Mouse (Mus musculus) bone marrow macrophage, adult 2 months (primary cell): Measurements from ENCODE around the gene Lefty1. TPM values are rescaled to one million over a fixed set of nuclear protein-coding genes. Genes with fewer than 3 reads are reported as not detected.
"Not testable (repeated sequence)": the region's sequence is repeated elsewhere in the genome, so short reads cannot be mapped to it uniquely, and the experiment has no call there.

Experiments
- H3K27ac ChIP-seq: 2 replicates; pipeline ENCODE4 v1.5.1; 2012; ENCODE audit warnings: low read depth, low read length; ENCODE audit not compliant: insufficient read depth
- H3K4me1 ChIP-seq: 2 replicates; pipeline ENCODE4 v1.6.1; 2012; ENCODE audit warnings: low read length; ENCODE audit not compliant: control insufficient read depth, insufficient read depth
- H3K4me3 ChIP-seq: 2 replicates; pipeline ENCODE4 v1.5.1; 2012; ENCODE audit warnings: mild to moderate bottlenecking, low read length, moderate library complexity; ENCODE audit not compliant: insufficient read depth
- CTCF ChIP-seq: IDR thresholded peaks from 2 replicates; pipeline ENCODE4 v1.5.1; 2012; ENCODE audit warnings: low read depth, mild to moderate bottlenecking, low read length, moderate library complexity
- POLR2A ChIP-seq: IDR thresholded peaks from 2 replicates; pipeline ENCODE4 v1.6.1; 2012; ENCODE audit warnings: mild to moderate bottlenecking, low read depth, low read length, borderline replicate concordance
- polyA plus RNA-seq: library from polyadenylated mRNA; stranded (reverse); fragments of >200 nt; gene quantifications from 2 replicates; pipeline ENCODE4 v1.2.4, GENCODE M21; 2012; ENCODE audit not compliant: missing spikeins, insufficient read depth, insufficient read length

Gene Lefty1
- polyA plus RNA-seq, 1 experiment, result not detected

DNA sequence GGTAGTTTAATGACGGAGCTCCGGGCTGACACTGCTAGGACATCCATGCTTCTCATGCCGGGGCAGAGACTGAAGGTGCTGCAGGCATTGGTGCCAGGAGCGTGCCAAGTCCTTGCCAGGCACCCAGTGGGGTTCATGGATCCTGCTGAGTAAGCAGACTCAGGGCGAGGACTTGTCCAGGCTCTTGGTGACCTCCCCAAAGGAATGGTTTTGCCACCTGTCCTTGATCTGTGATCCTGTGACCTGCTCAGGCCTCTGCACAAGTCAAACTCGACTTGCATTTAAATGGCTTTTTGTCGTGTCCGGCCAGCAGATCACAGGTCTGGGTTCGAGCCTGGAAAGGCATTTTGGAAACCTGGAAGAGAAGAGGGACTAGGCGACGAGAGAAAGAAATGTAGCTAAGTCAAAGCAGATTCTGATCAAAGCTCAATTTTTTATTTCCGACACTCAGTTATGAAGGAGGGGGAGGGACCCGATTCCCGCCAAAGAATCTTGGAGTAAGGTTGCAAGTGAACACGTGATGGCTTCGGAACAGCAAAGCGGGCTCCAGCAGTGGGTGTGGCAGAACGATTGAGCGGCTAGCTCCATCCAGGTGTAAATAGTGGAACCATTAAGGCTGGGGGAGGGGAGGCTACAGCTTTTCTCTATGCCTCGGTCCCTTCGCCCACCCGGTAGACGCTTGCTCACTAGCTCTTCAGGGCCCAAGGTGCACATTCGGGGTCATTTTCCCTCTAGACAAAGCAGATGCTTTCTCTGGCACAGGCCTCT is 44.8 kb downstream of the Lefty1 start:
- Histone ChIP-seq H3K4me3 (no peak overlapping the region), H3K27ac (no peak overlapping the region), H3K4me1 (peaks cover 4% of the 10 kb centered on the region; the same call in 1 of the 2 replicates)
- TF ChIP-seq POLR2A, result no peak
- TF ChIP-seq CTCF, result no peak

DNA sequence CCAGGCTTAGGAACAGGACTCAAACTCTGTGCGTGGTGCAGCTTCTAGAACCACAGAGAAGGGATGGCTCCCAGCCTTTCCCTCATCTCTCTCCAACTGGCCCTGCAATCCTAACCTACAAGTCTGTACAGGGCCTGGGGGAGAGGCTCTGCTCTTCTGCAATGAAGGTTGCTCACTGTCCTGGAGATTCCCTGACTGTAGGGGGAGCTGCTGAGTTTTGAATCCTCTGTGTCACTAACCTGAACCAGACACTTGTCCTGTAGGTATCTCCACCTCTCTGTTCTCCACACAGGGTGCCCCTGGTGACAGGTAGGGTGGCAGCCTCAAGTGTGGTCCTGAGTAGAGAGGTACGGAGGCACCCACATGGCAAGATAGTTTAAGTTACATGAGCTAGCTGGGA is 45.6 kb downstream of the Lefty1 start:
- Histone ChIP-seq H3K27ac (no peak overlapping the region), H3K4me3 (no peak overlapping the region), H3K4me1 (peaks cover 4% of the 10 kb centered on the region; the same call in 1 of the 2 replicates)
- TF ChIP-seq CTCF (no peak), POLR2A (no peak)

DNA sequence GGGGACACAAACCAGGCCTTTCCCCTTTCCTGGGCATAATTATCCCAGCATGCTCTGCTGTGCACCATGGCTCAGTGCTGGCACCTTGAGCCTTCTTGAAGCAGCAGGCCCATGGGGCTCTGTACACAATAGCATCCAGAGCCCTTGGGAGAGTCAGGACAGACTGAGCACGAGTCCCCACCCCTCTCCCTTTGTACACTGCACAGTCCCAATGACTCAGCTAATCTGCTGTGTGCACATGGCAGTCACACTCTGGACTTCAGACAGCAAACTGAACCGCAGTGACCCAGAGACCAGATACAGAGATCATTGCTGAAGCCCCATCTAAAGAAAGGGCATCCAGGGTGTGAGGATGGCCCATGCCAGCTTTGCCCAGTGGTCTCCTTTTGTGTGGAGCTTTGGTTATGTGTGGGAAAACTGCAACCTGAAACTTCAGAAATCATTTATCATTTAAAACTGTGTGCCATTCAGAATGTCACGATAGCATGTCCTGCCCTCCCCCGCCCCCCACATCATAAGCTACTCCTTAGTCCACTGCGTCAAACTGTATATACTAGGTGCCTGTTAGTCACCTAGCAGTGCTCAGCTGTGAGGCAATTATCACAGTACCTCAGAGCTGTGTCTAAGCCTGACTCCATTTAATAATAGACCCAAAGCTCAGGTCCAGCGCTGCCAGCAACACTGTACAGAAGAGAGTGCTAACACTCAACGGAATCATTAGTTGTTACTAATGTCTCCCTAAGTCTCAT is 46.6 kb downstream of the Lefty1 start:
- H3K4me3 ChIP-seq, H3K4me1 ChIP-seq, H3K27ac ChIP-seq: not testable (repeated sequence)

DNA sequence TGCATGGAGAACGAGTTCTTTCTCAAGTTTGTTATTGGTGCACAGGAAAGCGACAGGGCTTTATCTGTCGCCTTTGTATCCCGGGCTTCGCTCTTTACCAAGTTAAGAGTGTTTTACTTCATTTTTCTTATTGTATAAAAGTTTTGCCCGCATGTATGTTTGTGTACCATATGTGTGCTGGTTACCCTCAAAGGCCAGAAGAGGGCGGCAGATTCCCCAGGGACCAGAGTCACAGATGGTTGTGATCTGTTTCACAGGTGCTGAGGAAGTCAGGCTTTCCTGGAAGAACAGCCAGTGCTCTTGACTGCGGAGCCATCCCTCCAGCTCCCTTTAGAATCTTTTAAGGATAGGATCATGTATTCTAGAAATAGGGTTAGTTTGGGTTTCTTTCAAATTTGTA is 51.9 kb downstream of the Lefty1 start:
- Histone ChIP-seq H3K4me1 (no peaks in the 10 kb centered on the region), H3K4me3 (no peak overlapping the region), H3K27ac (no peak overlapping the region)
- TF ChIP-seq CTCF (no peak), POLR2A (no peak)

DNA sequence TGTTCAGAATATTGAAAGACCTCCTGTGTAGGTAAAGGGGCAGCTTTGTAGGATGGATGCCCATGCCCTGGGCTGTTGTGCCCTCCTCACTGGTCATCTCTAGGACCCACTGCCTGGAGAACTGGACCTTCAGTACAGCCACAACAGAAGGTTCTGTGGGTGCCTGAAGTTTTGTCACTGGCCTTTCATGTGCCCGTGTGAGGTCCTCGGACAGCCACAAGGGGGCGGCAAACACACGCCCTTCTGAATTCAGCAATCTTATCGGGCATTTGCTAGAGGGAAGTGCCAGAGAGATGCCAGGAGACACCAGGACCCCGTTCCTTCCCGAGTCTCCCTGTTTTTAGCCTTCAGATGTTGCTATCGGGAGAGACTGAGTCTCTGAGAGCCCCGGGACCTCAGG is 52.9 kb downstream of the Lefty1 start:
- Histone ChIP-seq H3K27ac (no peak overlapping the region), H3K4me1 (no peaks in the 10 kb centered on the region), H3K4me3 (no peak overlapping the region)
- TF ChIP-seq POLR2A (no peak), CTCF (peak; percentile 93)

Other genes starting within 250 kb of the Lefty1 start
- gene Mixl1, start 238.0 kb upstream of the Lefty1 start, polyA plus RNA-seq, result not detected in 2 replicates
- gene Acbd3, start 209.0 kb upstream of the Lefty1 start, polyA plus RNA-seq, result 33.7 and 36.9 TPM in 2 replicates
- 1,000 and 1,015 TPM in 2 replicates for gene H3f3a, start 121.1 kb upstream of the Lefty1 start, polyA plus RNA-seq
- 17.0 and 20.2 TPM in 2 replicates for gene Sde2, start 83.9 kb upstream of the Lefty1 start, polyA plus RNA-seq
- not detected in 2 replicates for gene Lefty2, start 41.9 kb upstream of the Lefty1 start, polyA plus RNA-seq
- gene Pycr2, start 30.7 kb upstream of the Lefty1 start, polyA plus RNA-seq, result 19.2 and 20.9 TPM in 2 replicates
- 23.4 and 23.9 TPM in 2 replicates for gene Tmem63a, start 7.3 kb downstream of the Lefty1 start, polyA plus RNA-seq
- 40.7 and 45.8 TPM in 2 replicates for gene Ephx1, start 85.9 kb downstream of the Lefty1 start, polyA plus RNA-seq
- not detected in 2 replicates for gene 9130409I23Rik, start 116.2 kb downstream of the Lefty1 start, polyA plus RNA-seq
- gene Nvl, start 209.2 kb downstream of the Lefty1 start, polyA plus RNA-seq, result 25.9 and 27.7 TPM in 2 replicates
- 68.5 and 82.2 TPM in 2 replicates for gene Cnih4, start 209.7 kb downstream of the Lefty1 start, polyA plus RNA-seq